Mouse (Mus musculus) liver, adult 2 months (tissue): ENCODE results near the gene Med15.

Experiments used
- CTCF ChIP-seq: fragments of 200-500 bp; IDR thresholded peaks from 2 replicates; pipeline ENCODE4 v1.5.1; 2011; ENCODE audit warnings: low read depth, low read length, control low read depth
- POLR2A ChIP-seq: fragments of 200-500 bp; IDR thresholded peaks from 2 replicates; pipeline ENCODE4 v1.6.1; 2011; ENCODE audit warnings: low read length, control low read depth; ENCODE audit not compliant: insufficient read depth; ENCODE audit errors: extremely low read depth

DNA sequence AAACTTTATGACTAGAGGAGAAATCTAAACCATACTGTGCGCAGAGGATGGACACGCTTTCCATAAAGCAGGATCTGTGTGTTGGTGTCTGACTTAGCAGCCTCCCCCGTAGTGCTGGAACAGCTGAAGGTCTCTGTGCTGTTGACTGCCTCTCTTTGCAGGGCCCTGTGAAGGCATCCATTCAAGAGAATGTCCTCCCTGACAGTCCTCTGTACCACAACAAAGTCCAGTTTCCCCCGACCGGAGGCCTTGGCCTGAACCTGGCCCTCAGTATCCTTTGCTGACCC lies 106.5 kb downstream of the Med15 start:
- TF ChIP-seq CTCF (no peak), POLR2A (no peak)
